Mouse (Mus musculus) megakaryocyte, embryonic 14.5 days (primary cell): Measurements from ENCODE around the gene Abl2.

Experiments
- FLI1 ChIP-seq: IDR thresholded peaks from 2 replicates; pipeline ENCODE4 v1.6.1; 2012; ENCODE audit warnings: low read length, inconsistent platforms, mixed read lengths
- GATA1 ChIP-seq: IDR thresholded peaks from 3 replicates; pipeline ENCODE4 v1.6.1; 2012; ENCODE audit warnings: mixed read lengths, low read length, inconsistent platforms, borderline replicate concordance

DNA sequence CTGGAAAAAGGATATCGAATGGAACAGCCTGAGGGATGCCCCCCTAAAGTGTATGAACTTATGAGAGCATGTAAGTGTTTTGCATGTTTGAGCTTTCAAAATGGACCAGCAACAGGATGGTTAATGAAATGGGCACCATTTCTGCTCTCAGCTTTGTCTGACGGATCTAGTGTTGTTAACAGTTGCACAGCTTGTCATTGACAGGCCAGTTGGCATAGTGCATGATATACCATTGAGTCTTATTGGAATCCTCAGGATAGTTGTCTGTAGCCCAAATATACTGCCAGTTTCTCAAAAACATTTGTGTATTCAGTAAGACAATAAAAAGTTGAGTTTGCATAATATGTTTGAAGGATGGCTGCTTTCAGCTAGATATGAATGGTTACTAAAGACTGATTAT lies 76.6 kb downstream of the Abl2 start:
- no peak for TF ChIP-seq GATA1
- no peak for TF ChIP-seq FLI1
